Mouse (Mus musculus): ENCODE data around the gene Vti1a.

DNA sequence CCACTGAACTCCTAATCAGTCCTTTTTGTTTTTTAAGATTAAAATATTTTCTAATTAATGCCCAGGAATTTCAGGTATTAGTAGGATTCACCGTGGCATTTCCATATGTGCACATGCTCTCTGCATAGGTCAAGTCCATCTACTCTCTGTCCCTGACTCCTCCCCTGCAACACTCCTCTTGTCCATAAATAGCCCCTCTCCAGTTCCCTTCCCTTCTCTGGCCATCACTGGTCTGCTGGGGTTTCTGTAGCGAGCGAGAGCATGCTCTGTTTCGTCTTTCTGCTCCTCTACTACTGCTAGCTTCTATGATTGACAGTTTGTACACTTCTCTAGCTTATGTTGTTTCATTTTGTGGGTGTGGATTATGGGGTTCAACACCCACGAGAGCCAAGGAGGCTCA lies 15.7 kb downstream of the Vti1a start:
- no peak for TF ChIP-seq CTCF (IDR thresholded peaks at IDR 0.05; ENCODE audit: extremely low read depth, insufficient read depth, low read length)
- no peak for TF ChIP-seq POLR2A (IDR thresholded peaks at IDR 0.05; ENCODE audit: extremely low read depth, insufficient read depth, low read length)

Data from cortical plate, adult 2 months (tissue).